Mouse (Mus musculus): ENCODE data around the gene Polg2. TPM values are rescaled to one million over a fixed set of nuclear protein-coding genes. Genes with fewer than 3 reads are reported as not detected.
"Not testable (repeated sequence)": the region's sequence is repeated elsewhere in the genome, so short reads cannot be mapped to it uniquely, and the experiment has no call there.

Polg2 gene
- polyA plus RNA-seq, 1 experiment from 2014 or later: 10.4 TPM

GRCm38 (mm10) chr11:106730714-106731113, 48.6 kb downstream of the Polg2 start:
- no peak overlapping the region for H3K9ac ChIP-seq (replicated peaks)
- H3K4me1 ChIP-seq: peaks cover 7% of the 10 kb centered on the region; the same call in 1 of the 2 replicates
- WGBS: 86% methylated on average over 4 of the region's 4 CpGs
- no peaks in the 10 kb centered on the region for H3K27me3 ChIP-seq
- no peaks in the 10 kb centered on the region for H3K9me3 ChIP-seq
- H3K36me3 ChIP-seq: no peaks in the 10 kb centered on the region
- H3K27ac ChIP-seq (replicated peaks): no peak overlapping the region
- H3K4me3 ChIP-seq: no peak overlapping the region
- no peak for ATAC-seq (ENCODE audit: low FRiP score, low read depth)
- H3K4me2 ChIP-seq (replicated peaks): no peak overlapping the region

DNA sequence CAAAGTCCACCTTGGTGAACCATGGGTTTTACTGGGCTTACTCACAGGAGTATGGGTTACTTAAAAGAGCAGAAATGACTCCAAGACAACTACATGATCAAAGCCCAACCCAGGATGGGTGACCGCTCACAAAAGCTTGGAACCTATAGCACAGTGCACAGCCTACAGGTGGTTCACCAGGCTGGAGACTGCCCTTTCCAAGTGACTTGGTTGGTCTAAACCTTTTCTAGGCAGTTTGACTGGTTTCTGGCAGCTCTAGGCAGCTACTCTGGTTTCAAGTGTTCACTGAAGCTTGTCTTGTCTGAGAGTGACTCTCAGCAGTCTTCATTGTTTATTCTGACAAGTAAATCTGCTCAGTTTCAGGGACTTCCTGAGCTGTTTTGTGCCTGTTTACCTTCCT, 49.7 kb downstream of the Polg2 start:
- 96% methylated on average over 1 of the region's 1 CpGs for WGBS
- Histone ChIP-seq H3K9me3 (no peaks in the 10 kb centered on the region), H3K36me3 (no peaks in the 10 kb centered on the region), H3K9ac (replicated peaks) (no peak overlapping the region), H3K4me2 (replicated peaks) (no peak overlapping the region), H3K27ac (replicated peaks) (no peak overlapping the region), H3K4me3 (no peak overlapping the region), H3K27me3 (no peaks in the 10 kb centered on the region), H3K4me1 (peaks cover 7% of the 10 kb centered on the region; the same call in 1 of the 2 replicates)
- no peak for ATAC-seq (ENCODE audit: low FRiP score, low read depth)

DNA sequence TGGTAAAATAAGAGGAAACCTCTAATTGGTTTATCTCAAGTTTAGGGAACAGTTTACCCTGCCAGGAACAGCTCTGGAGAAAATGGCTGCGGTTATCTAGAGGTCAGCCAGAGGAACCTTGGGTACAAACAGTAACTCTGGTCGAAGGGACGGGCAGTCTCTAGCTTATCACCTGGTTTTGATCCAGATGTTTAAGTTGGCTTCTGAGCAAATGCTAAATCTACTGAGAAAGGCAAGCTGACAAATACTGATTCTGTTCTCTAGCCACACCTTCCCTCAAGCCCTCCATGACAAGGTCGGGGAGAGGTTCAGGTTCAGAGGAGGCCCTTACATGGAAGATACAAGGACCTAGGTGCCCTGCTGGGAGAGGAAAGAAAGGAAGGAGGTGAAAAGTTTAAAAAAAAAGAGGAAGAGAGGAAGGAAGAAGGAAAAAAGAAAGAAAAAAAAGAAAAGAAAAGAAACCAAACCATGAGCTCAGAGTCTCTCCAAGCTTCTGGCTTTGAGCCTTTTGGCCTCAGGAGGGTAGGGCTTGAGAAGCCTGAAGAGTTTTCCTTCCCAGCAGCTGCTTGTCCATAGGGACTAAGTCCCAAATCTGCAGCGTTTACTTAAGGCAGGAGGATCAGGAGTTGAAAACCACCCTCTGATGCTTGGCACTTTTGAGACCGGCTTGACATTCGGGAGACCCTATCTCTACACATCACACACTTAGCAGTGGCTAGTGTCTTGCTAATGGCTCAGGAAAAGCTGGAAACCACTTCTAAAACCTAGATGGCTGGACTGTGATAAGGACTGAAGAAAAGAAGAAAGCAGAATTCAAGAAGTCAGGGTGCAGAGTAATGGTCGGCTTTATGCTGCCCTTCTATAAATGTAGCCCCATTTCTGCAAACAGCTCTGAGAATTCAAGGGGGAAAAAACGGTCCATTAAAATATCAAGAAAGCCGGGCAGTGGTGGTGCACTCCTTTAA, 50.7 kb downstream of the Polg2 start:
- Histone ChIP-seq H3K27ac (replicated peaks) (no peak overlapping the region), H3K9ac (replicated peaks) (no peak overlapping the region)

GRCm38 (mm10) chr11:106727967-106728366, 51.4 kb downstream of the Polg2 start:
- H3K9me3 ChIP-seq: no peaks in the 10 kb centered on the region
- no peak overlapping the region for H3K27ac ChIP-seq (replicated peaks)
- no peaks in the 10 kb centered on the region for H3K27me3 ChIP-seq
- 42% methylated on average over 5 of the region's 5 CpGs for WGBS
- no peak overlapping the region for H3K4me2 ChIP-seq (replicated peaks)
- H3K4me3 ChIP-seq: no peak overlapping the region
- H3K36me3 ChIP-seq: no peaks in the 10 kb centered on the region
- peaks cover 7% of the 10 kb centered on the region; the same call in 1 of the 2 replicates for H3K4me1 ChIP-seq
- ATAC-seq (ENCODE audit: low FRiP score, low read depth): no peak
- H3K9ac ChIP-seq (replicated peaks): no peak overlapping the region

More for the DNA sequence above, 50.7 kb downstream of the Polg2 start:
- Histone ChIP-seq H3K36me3 (no peaks in the 10 kb centered on the region), H3K9me3 (no peaks in the 10 kb centered on the region), H3K4me1 (peaks cover 7% of the 10 kb centered on the region; the same call in 1 of the 2 replicates), H3K4me2 (replicated peaks) (no peak overlapping the region), H3K27me3 (no peaks in the 10 kb centered on the region), H3K4me3 (no peak overlapping the region)
- no peak for ATAC-seq (ENCODE audit: low FRiP score, low read depth)
- WGBS: 81% methylated on average over 10 of the region's 10 CpGs

GRCm38 (mm10) chr11:106724916-106725235, 54.5 kb downstream of the Polg2 start:
- H3K27me3 ChIP-seq; H3K36me3 ChIP-seq; H3K4me1 ChIP-seq; H3K4me2 ChIP-seq (replicated peaks); H3K9me3 ChIP-seq; H3K4me3 ChIP-seq; ATAC-seq (ENCODE audit: low FRiP score, low read depth); H3K9ac ChIP-seq (replicated peaks); H3K27ac ChIP-seq (replicated peaks): not testable (repeated sequence)
- WGBS: 96% methylated on average over 9 of the region's 9 CpGs

- Histone ChIP-seq H3K4me1 (peaks cover 10% of the 10 kb centered on the region), H3K4me2 (replicated peaks) (no peak overlapping the region), H3K9me3 (no peaks in the 10 kb centered on the region), H3K4me3 (no peak overlapping the region), H3K9ac (replicated peaks) (no peak overlapping the region), H3K27ac (replicated peaks) (no peak overlapping the region), H3K36me3 (no peaks in the 10 kb centered on the region), H3K27me3 (no peaks in the 10 kb centered on the region)
- ATAC-seq (ENCODE audit: low FRiP score, low read depth): no peak
- 89% methylated on average over 10 of the region's 10 CpGs for WGBS
Observed at GRCm38 (mm10) chr11:106724176-106724915, 55.0 kb downstream of the Polg2 start.

- no peak overlapping the region for H3K9ac ChIP-seq (replicated peaks)
- H3K27ac ChIP-seq (replicated peaks): no peak overlapping the region
Observed at GRCm38 (mm10) chr11:106723611-106724125, 55.7 kb downstream of the Polg2 start.

DNA sequence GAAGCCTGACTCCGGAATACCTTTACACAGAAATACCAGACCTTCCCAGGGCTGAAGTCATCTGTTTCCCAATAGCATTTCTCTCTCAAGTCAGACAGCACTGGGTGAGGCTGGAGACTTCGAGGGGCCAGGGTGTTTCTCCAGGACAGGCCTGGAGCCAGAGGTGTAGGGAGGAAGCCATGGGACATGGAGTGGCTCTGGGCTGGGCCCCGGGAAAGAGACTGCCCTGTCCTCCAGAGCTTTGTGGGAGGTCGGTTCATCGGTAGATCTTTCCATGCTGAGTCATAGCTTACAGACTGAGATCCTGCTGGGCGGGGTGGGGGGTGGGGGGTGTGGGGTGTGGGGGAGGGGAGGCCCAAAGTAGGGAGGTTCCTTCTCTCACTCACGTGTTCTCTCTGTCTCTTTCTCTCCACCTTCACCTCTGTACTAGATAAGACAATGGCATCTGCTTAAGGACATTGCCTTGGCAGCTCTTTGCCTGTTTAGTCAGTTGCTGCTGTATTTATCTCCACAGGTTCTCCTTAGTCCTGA, 56.4 kb downstream of the Polg2 start:
- 30% methylated on average over 7 of the region's 7 CpGs for WGBS
- Histone ChIP-seq H3K9me3 (no peaks in the 10 kb centered on the region), H3K36me3 (no peaks in the 10 kb centered on the region), H3K4me3 (no peak overlapping the region), H3K9ac (replicated peaks) (no peak overlapping the region), H3K4me1 (peaks cover 4% of the 10 kb centered on the region; the same call in 1 of the 2 replicates), H3K27ac (replicated peaks) (no peak overlapping the region), H3K4me2 (replicated peaks) (no peak overlapping the region), H3K27me3 (no peaks in the 10 kb centered on the region)
- ATAC-seq (ENCODE audit: low FRiP score, low read depth): no peak

More at GRCm38 (mm10) chr11:106723611-106724125, 55.7 kb downstream of the Polg2 start:
- 73% methylated on average over 15 of the region's 15 CpGs for WGBS
- Histone ChIP-seq H3K4me1 (peaks cover 10% of the 10 kb centered on the region), H3K9me3 (no peaks in the 10 kb centered on the region), H3K4me2 (replicated peaks) (no peak overlapping the region; the same call in 1 of the 2 replicates), H3K4me3 (no peak overlapping the region), H3K36me3 (no peaks in the 10 kb centered on the region), H3K27me3 (no peaks in the 10 kb centered on the region)
- no peak for ATAC-seq (ENCODE audit: low FRiP score, low read depth)

- Histone ChIP-seq H3K27ac (replicated peaks) (no peak overlapping the region), H3K4me3 (no peak overlapping the region), H3K9ac (replicated peaks) (no peak overlapping the region), H3K4me1 (peaks cover 3% of the 10 kb centered on the region; the same call in 1 of the 2 replicates), H3K27me3 (no peaks in the 10 kb centered on the region), H3K36me3 (no peaks in the 10 kb centered on the region), H3K9me3 (no peaks in the 10 kb centered on the region), H3K4me2 (replicated peaks) (no peak overlapping the region)
- 91% methylated on average over 8 of the region's 8 CpGs for WGBS
- ATAC-seq (ENCODE audit: low FRiP score, low read depth): no peak
Observed at GRCm38 (mm10) chr11:106720379-106720778, 59.0 kb downstream of the Polg2 start.

Data from midbrain, embryonic 12.5 days (tissue).